Mouse (Mus musculus) liver, embryonic 14.5 days (tissue): Measurements from ENCODE around the gene Awat2.

Source experiments
- CTCF ChIP-seq: IDR thresholded peaks from 2 replicates; pipeline ENCODE4 v1.5.1; 2016; ENCODE audit warnings: antibody characterized with exemption, low read depth, control low read depth
- EP300 ChIP-seq: IDR thresholded peaks from 2 replicates; pipeline ENCODE4 v1.6.1; 2016; ENCODE audit warnings: antibody characterized with exemption, low read depth

GRCm38 (mm10) chrX:100471491-100471890 lies 29.0 kb upstream of the Awat2 start:
- no peak for TF ChIP-seq EP300
- TF ChIP-seq CTCF = no peak
